Mouse (Mus musculus): ENCODE results near the gene Smap2. TPM values are rescaled to one million over a fixed set of nuclear protein-coding genes. Genes with fewer than 3 reads are reported as not detected.
"Not testable (repeated sequence)": the region's sequence is repeated elsewhere in the genome, so short reads cannot be mapped to it uniquely, and the experiment has no call there.

Gene Smap2
- polyA plus RNA-seq (2014; fragmentation: Nextera tagmentation; extraction: Ambion mirVana) = 35.3 and 40.9 TPM in 2 replicates

GRCm38 (mm10) chr4:121016928-121017657 lies at the start of gene Smap2:
TSS of gene Smap2 (minus strand) at chr4:121017247.
- no peaks in the 10 kb centered on the region for H3K36me3 ChIP-seq (ENCODE audit: control insufficient read depth, insufficient read depth, low read length)
- peak; percentile 99 for DNase-seq (ENCODE audit: low spot score)
- peak within 1 kb of the TSS; percentile 52; the same call in 1 of the 2 replicates for H3K27ac ChIP-seq (ENCODE audit: low read depth, low read length)
- peaks cover 8% of the 10 kb centered on the region for H3K4me1 ChIP-seq (ENCODE audit: control insufficient read depth, insufficient read depth, low read length)
- peak; percentile 99 for ATAC-seq
- 0% methylated on average over 34 of the region's 48 CpGs for WGBS
- peak within 1 kb of the TSS; percentile 87 for H3K9ac ChIP-seq (ENCODE audit: low read length)
- peak within 1 kb of the TSS; percentile 86 for H3K4me2 ChIP-seq (ENCODE audit: low read length)
- H3K27me3 ChIP-seq (replicated peaks; ENCODE audit: control insufficient read depth, insufficient read depth, low read length) = no peaks in the 10 kb centered on the region
- peak within 1 kb of the TSS; percentile 94 for H3K4me3 ChIP-seq (ENCODE audit: low read depth, low read length)
- no peaks in the 10 kb centered on the region for H3K9me3 ChIP-seq (replicated peaks; ENCODE audit: control insufficient read depth, low read length)

- ATAC-seq = no peak
- Histone ChIP-seq H3K4me2 (ENCODE audit: low read length) (no peak overlapping the region), H3K9ac (ENCODE audit: low read length) (no peak overlapping the region), H3K9me3 (replicated peaks; ENCODE audit: control insufficient read depth, low read length) (no peaks in the 10 kb centered on the region), H3K4me1 (ENCODE audit: control insufficient read depth, insufficient read depth, low read length) (no peaks in the 10 kb centered on the region), H3K4me3 (ENCODE audit: low read depth, low read length) (no peak overlapping the region), H3K36me3 (ENCODE audit: control insufficient read depth, insufficient read depth, low read length) (peaks cover 60% of the 10 kb centered on the region), H3K27me3 (replicated peaks; ENCODE audit: control insufficient read depth, insufficient read depth, low read length) (no peaks in the 10 kb centered on the region), H3K27ac (ENCODE audit: low read depth, low read length) (no peak overlapping the region)
- DNase-seq (ENCODE audit: low spot score) = no peak
- 86% methylated on average over 2 of the region's 2 CpGs for WGBS
Measured at GRCm38 (mm10) chr4:121065336-121065735, 48.3 kb upstream of the Smap2 start.

GRCm38 (mm10) chr4:121059218-121059617 lies 42.2 kb upstream of the Smap2 start:
- H3K27ac ChIP-seq (ENCODE audit: low read depth, low read length); H3K27me3 ChIP-seq (replicated peaks; ENCODE audit: control insufficient read depth, insufficient read depth, low read length); ATAC-seq; DNase-seq (ENCODE audit: low spot score); H3K4me1 ChIP-seq (ENCODE audit: control insufficient read depth, insufficient read depth, low read length); H3K4me2 ChIP-seq (ENCODE audit: low read length); H3K9me3 ChIP-seq (replicated peaks; ENCODE audit: control insufficient read depth, low read length); H3K4me3 ChIP-seq (ENCODE audit: low read depth, low read length); H3K9ac ChIP-seq (ENCODE audit: low read length): not testable (repeated sequence)
- 92% methylated on average over 10 of the region's 10 CpGs for WGBS
- H3K36me3 ChIP-seq (ENCODE audit: control insufficient read depth, insufficient read depth, low read length) = peaks cover 48% of the 10 kb centered on the region

GRCm38 (mm10) chr4:121057032-121057431 lies 40.0 kb upstream of the Smap2 start:
- DNase-seq (ENCODE audit: low spot score) (peak; percentile 38), ATAC-seq (peak; percentile 64; the same call in 1 of the 2 replicates)
- Histone ChIP-seq H3K27me3 (replicated peaks; ENCODE audit: control insufficient read depth, insufficient read depth, low read length) (no peaks in the 10 kb centered on the region), H3K4me1 (ENCODE audit: control insufficient read depth, insufficient read depth, low read length) (0 out of 2 replicates have a peak, but pooled peaks cover 2% of the 10 kb centered on the region), H3K9ac (ENCODE audit: low read length) (no peak overlapping the region), H3K9me3 (replicated peaks; ENCODE audit: control insufficient read depth, low read length) (no peaks in the 10 kb centered on the region), H3K4me3 (ENCODE audit: low read depth, low read length) (no peak overlapping the region), H3K4me2 (ENCODE audit: low read length) (no peak overlapping the region), H3K36me3 (ENCODE audit: control insufficient read depth, insufficient read depth, low read length) (peaks cover 27% of the 10 kb centered on the region), H3K27ac (ENCODE audit: low read depth, low read length) (no peak overlapping the region)
- WGBS = 64% methylated on average over 2 of the region's 2 CpGs

- H3K36me3 ChIP-seq (ENCODE audit: control insufficient read depth, insufficient read depth, low read length) = peaks cover 23% of the 10 kb centered on the region
- H3K27ac ChIP-seq (ENCODE audit: low read depth, low read length) = no peak overlapping the region
- ATAC-seq (no peak), DNase-seq (ENCODE audit: low spot score) (no peak)
- H3K27me3 ChIP-seq (replicated peaks; ENCODE audit: control insufficient read depth, insufficient read depth, low read length) = no peaks in the 10 kb centered on the region
- H3K4me2 ChIP-seq (ENCODE audit: low read length) = no peak overlapping the region
- H3K9ac ChIP-seq (ENCODE audit: low read length) = no peak overlapping the region
- H3K9me3 ChIP-seq (replicated peaks; ENCODE audit: control insufficient read depth, low read length) = no peaks in the 10 kb centered on the region
- H3K4me1 ChIP-seq (ENCODE audit: control insufficient read depth, insufficient read depth, low read length) = 0 out of 2 replicates have a peak, but pooled peaks cover 2% of the 10 kb centered on the region
- no peak overlapping the region for H3K4me3 ChIP-seq (ENCODE audit: low read depth, low read length)
- 42% methylated on average over 3 of the region's 3 CpGs for WGBS
Measured at GRCm38 (mm10) chr4:121056342-121056741, 39.3 kb upstream of the Smap2 start.

- Histone ChIP-seq H3K4me2 (ENCODE audit: low read length) (peak overlapping the region; percentile 27), H3K9ac (ENCODE audit: low read length) (peak overlapping the region; percentile 25; the same call in 1 of the 2 replicates), H3K9me3 (replicated peaks; ENCODE audit: control insufficient read depth, low read length) (no peaks in the 10 kb centered on the region), H3K27ac (ENCODE audit: low read depth, low read length) (no peak overlapping the region), H3K27me3 (replicated peaks; ENCODE audit: control insufficient read depth, insufficient read depth, low read length) (no peaks in the 10 kb centered on the region), H3K36me3 (ENCODE audit: control insufficient read depth, insufficient read depth, low read length) (no peaks in the 10 kb centered on the region), H3K4me3 (ENCODE audit: low read depth, low read length) (peak overlapping the region; percentile 18), H3K4me1 (ENCODE audit: control insufficient read depth, insufficient read depth, low read length) (0 out of 2 replicates have a peak, but pooled peaks cover 2% of the 10 kb centered on the region)
- DNase-seq (ENCODE audit: low spot score) (no peak), ATAC-seq (peak; percentile 47; the same call in 1 of the 2 replicates)
- WGBS = 10% methylated on average over 32 of the region's 35 CpGs
Measured at GRCm38 (mm10) chr4:121052454-121053323, 35.6 kb upstream of the Smap2 start.

GRCm38 (mm10) chr4:121051863-121052262 lies 34.8 kb upstream of the Smap2 start:
- H3K27me3 ChIP-seq (replicated peaks; ENCODE audit: control insufficient read depth, insufficient read depth, low read length) = no peaks in the 10 kb centered on the region
- no peak overlapping the region for H3K27ac ChIP-seq (ENCODE audit: low read depth, low read length)
- H3K36me3 ChIP-seq (ENCODE audit: control insufficient read depth, insufficient read depth, low read length) = no peaks in the 10 kb centered on the region
- WGBS = 18% methylated on average over 4 of the region's 4 CpGs
- no peak overlapping the region for H3K4me3 ChIP-seq (ENCODE audit: low read depth, low read length)
- no peaks in the 10 kb centered on the region for H3K9me3 ChIP-seq (replicated peaks; ENCODE audit: control insufficient read depth, low read length)
- H3K4me2 ChIP-seq (ENCODE audit: low read length) = no peak overlapping the region
- 0 out of 2 replicates have a peak, but pooled peaks cover 2% of the 10 kb centered on the region for H3K4me1 ChIP-seq (ENCODE audit: control insufficient read depth, insufficient read depth, low read length)
- DNase-seq (ENCODE audit: low spot score) (no peak), ATAC-seq (no peak)
- H3K9ac ChIP-seq (ENCODE audit: low read length) = no peak overlapping the region; the same call in 1 of the 2 replicates

GRCm38 (mm10) chr4:121042946-121043345 lies 25.9 kb upstream of the Smap2 start:
- WGBS = 60% methylated on average over 3 of the region's 3 CpGs
- Histone ChIP-seq H3K9ac (ENCODE audit: low read length) (no peak overlapping the region), H3K36me3 (ENCODE audit: control insufficient read depth, insufficient read depth, low read length) (no peaks in the 10 kb centered on the region), H3K27ac (ENCODE audit: low read depth, low read length) (no peak overlapping the region), H3K27me3 (replicated peaks; ENCODE audit: control insufficient read depth, insufficient read depth, low read length) (peaks cover 3% of the 10 kb centered on the region; the same call in 1 of the 2 replicates), H3K4me1 (ENCODE audit: control insufficient read depth, insufficient read depth, low read length) (peaks cover 2% of the 10 kb centered on the region; the same call in 1 of the 2 replicates), H3K9me3 (replicated peaks; ENCODE audit: control insufficient read depth, low read length) (no peaks in the 10 kb centered on the region), H3K4me3 (ENCODE audit: low read depth, low read length) (no peak overlapping the region), H3K4me2 (ENCODE audit: low read length) (no peak overlapping the region)
- no peak for ATAC-seq
- DNase-seq (ENCODE audit: low spot score) = no peak
